Mouse (Mus musculus) B cell, adult 2 months (primary cell): ENCODE data around the gene Aicda.
"Not testable (repeated sequence)": the region's sequence is repeated elsewhere in the genome, so short reads cannot be mapped to it uniquely, and the experiment has no call there.

Experiments
- DNase-seq, 2 experiments: peaks; one replicate each; pipeline ENCODE4 v3.0.0; 2022

Gene Aicda

GRCm38 (mm10) chr6:122553606-122554005 lies at the start of gene Aicda:
Aicda (plus strand) TSS chr6:122553801.
- DNase-seq = no peak

GRCm38 (mm10) chr6:122505041-122505440 lies 48.6 kb upstream of the Aicda start:
- DNase-seq = no peak

- no peak for DNase-seq
Measured at GRCm38 (mm10) chr6:122505545-122505944, 48.1 kb upstream of the Aicda start, which contains the start of gene Mfap5. Mfap5 (plus strand) TSS chr6:122505845.

- no peak for DNase-seq
Measured at GRCm38 (mm10) chr6:122508494-122508893, 45.1 kb upstream of the Aicda start.

GRCm38 (mm10) chr6:122512914-122513878 lies 40.4 kb upstream of the Aicda start:
- DNase-seq = no peak

- no peak for DNase-seq
Measured at GRCm38 (mm10) chr6:122514312-122514711, 39.3 kb upstream of the Aicda start.

GRCm38 (mm10) chr6:122515762-122516161 lies 37.8 kb upstream of the Aicda start:
- not testable (repeated sequence) for DNase-seq

- no peak for DNase-seq
Measured at GRCm38 (mm10) chr6:122517668-122518067, 35.9 kb upstream of the Aicda start.

- DNase-seq = no peak
Measured at GRCm38 (mm10) chr6:122519384-122519783, 34.2 kb upstream of the Aicda start.

- no peak for DNase-seq
Measured at GRCm38 (mm10) chr6:122522595-122522994, 31.0 kb upstream of the Aicda start.

GRCm38 (mm10) chr6:122523289-122523688 lies 30.3 kb upstream of the Aicda start:
- no peak for DNase-seq

- peak; percentile 25 to 28 for DNase-seq
Measured at GRCm38 (mm10) chr6:122527596-122527995, 26.0 kb upstream of the Aicda start.

- DNase-seq = no peak
Measured at GRCm38 (mm10) chr6:122528136-122528535, 25.5 kb upstream of the Aicda start.

GRCm38 (mm10) chr6:122531466-122532174 lies 22.0 kb upstream of the Aicda start:
- no peak for DNase-seq

- DNase-seq = peak; percentile 46 to 57
Measured at GRCm38 (mm10) chr6:122532883-122533302, 20.7 kb upstream of the Aicda start.

GRCm38 (mm10) chr6:122534032-122534431 lies 19.6 kb upstream of the Aicda start:
- peak in 1 of 2 experiments; percentile 17 for DNase-seq

GRCm38 (mm10) chr6:122539564-122539963 lies 14.0 kb upstream of the Aicda start:
- no peak for DNase-seq

GRCm38 (mm10) chr6:122542459-122542858 lies 11.1 kb upstream of the Aicda start:
- not testable (repeated sequence) for DNase-seq

GRCm38 (mm10) chr6:122543574-122543973 lies 10.0 kb upstream of the Aicda start:
- no peak for DNase-seq

- no peak for DNase-seq
Measured at GRCm38 (mm10) chr6:122544672-122545071, 8.9 kb upstream of the Aicda start.

- DNase-seq = no peak
Measured at GRCm38 (mm10) chr6:122545289-122545882, 8.2 kb upstream of the Aicda start.

GRCm38 (mm10) chr6:122545948-122546347 lies 7.7 kb upstream of the Aicda start:
- DNase-seq = no peak

GRCm38 (mm10) chr6:122554102-122554501 lies 501 bp downstream of the Aicda start:
- no peak for DNase-seq
